Mouse (Mus musculus) stomach, embryonic 14.5 days (tissue): Measurements from ENCODE around the gene Zc3hc1. TPM values are rescaled to one million over a fixed set of nuclear protein-coding genes. Genes with fewer than 3 reads are reported as not detected.

Experiments used
- ATAC-seq: fragments of 200-750 bp; cut with Nextera tagmentation; 2 replicates; pipeline ENCODE4 v1.8.0; 2017; ENCODE audit warnings: low read depth, moderate TSS enrichment; ENCODE audit not compliant: insufficient number of reproducible peaks, insufficient read depth, low FRiP score
- H3K27ac ChIP-seq: fragments of 300-500 bp; sonication (generic); 2 replicates; pipeline ENCODE4 v1.5.1; 2014; ENCODE audit warnings: mild to moderate bottlenecking, low read length, moderate library complexity, mixed read lengths
- H3K27me3 ChIP-seq: fragments of 300-500 bp; sonication (generic); 2 replicates; pipeline ENCODE4 v1.6.1; 2014; ENCODE audit warnings: low read length, control low read depth, mixed read lengths; ENCODE audit not compliant: control insufficient read depth, insufficient read depth
- H3K36me3 ChIP-seq: fragments of 300-500 bp; sonication (generic); 2 replicates; pipeline ENCODE4 v1.6.1; 2014; ENCODE audit warnings: mild to moderate bottlenecking, control low read depth, low read length, moderate library complexity, mixed read lengths; ENCODE audit not compliant: control insufficient read depth, insufficient read depth
- H3K4me1 ChIP-seq: fragments of 300-500 bp; sonication (generic); 2 replicates; pipeline ENCODE4 v1.6.1; 2014; ENCODE audit warnings: low read length, control low read depth, mixed read lengths; ENCODE audit not compliant: control insufficient read depth, insufficient read depth
- H3K4me2 ChIP-seq: fragments of 300-500 bp; sonication (generic); replicated peaks from 2 replicates; pipeline ENCODE4 v1.6.1; 2014; ENCODE audit warnings: low read depth, low read length, control low read depth
- H3K4me3 ChIP-seq: fragments of 300-500 bp; sonication (generic); 2 replicates; pipeline ENCODE4 v1.5.1; 2014; ENCODE audit warnings: low read depth, low read length, control low read depth
- H3K9ac ChIP-seq: fragments of 300-500 bp; sonication (generic); replicated peaks from 2 replicates; pipeline ENCODE4 v1.6.1; 2014; ENCODE audit warnings: low read depth, mild to moderate bottlenecking, control low read depth, low read length, moderate library complexity, mixed read lengths
- H3K9me3 ChIP-seq: fragments of 300-500 bp; sonication (generic); 2 replicates; pipeline ENCODE4 v1.6.1; 2016; ENCODE audit warnings: low read depth, low read length, control low read depth; ENCODE audit not compliant: control insufficient read depth
- WGBS: fragments of 180-500 bp; shearing (Covaris S2); extraction: QIAGEN DNeasy Blood & Tissue Kit; methylation state at CpG from one replicate; pipeline ENCODE4 v1.1.7; 2014; 5-methylcytosine and 5-hydroxymethylcytosine counted together
- polyA plus RNA-seq: library from polyadenylated mRNA; unstranded; fragments of >200 nt; fragmentation: Nextera tagmentation; extraction: Ambion mirVana; gene quantifications from 2 replicates; pipeline ENCODE4 v1.2.1, GENCODE M21; 2014

Gene Zc3hc1
- polyA plus RNA-seq, 1 experiment from 2014 or later = 50.7 TPM

- no peaks in the 10 kb centered on the region for H3K27me3 ChIP-seq
- H3K9ac ChIP-seq = no peak overlapping the region
- no peak overlapping the region for H3K27ac ChIP-seq
- H3K4me3 ChIP-seq = no peak overlapping the region
- H3K4me1 ChIP-seq = no peaks in the 10 kb centered on the region
- H3K9me3 ChIP-seq = no peaks in the 10 kb centered on the region
- H3K4me2 ChIP-seq = no peak overlapping the region
- no peak for ATAC-seq
- WGBS = 74% methylated on average over 12 of the region's 12 CpGs
- peaks cover 12% of the 10 kb centered on the region for H3K36me3 ChIP-seq
Measured at GRCm38 (mm10) chr6:30359762-30360509, 30.9 kb downstream of the Zc3hc1 start.

- H3K27ac ChIP-seq = no peak overlapping the region
- no peaks in the 10 kb centered on the region for H3K4me1 ChIP-seq
- H3K4me3 ChIP-seq = no peak overlapping the region
- H3K9ac ChIP-seq = no peak overlapping the region
- H3K27me3 ChIP-seq = no peaks in the 10 kb centered on the region
- no peak overlapping the region for H3K4me2 ChIP-seq
- ATAC-seq = peak; percentile 73; the same call in 1 of the 2 replicates
- no peaks in the 10 kb centered on the region for H3K9me3 ChIP-seq
- H3K36me3 ChIP-seq = no peaks in the 10 kb centered on the region
- WGBS = 13% methylated on average over 9 of the region's 9 CpGs
Measured at GRCm38 (mm10) chr6:30357561-30358177, 33.2 kb downstream of the Zc3hc1 start.

DNA sequence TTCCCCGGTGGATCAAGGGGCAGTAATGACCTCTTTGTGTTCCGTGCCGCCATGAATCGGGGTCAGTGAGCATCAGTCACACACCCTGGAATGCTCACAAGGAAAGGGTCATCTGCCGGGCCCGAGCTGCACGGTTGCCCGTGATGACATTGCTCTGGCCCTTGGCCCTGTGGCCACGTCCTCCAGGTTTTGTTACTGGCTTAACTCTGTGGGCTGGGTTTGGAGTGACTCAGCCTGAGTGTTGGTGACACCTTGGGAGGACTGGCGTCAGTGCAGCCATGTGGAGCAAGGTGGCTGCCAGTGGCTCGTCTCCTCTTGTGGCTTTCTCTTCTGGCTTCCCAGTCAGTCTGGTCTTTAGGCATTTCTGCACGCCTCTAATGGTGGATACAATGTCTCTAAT is 34.1 kb downstream of the Zc3hc1 start:
- ATAC-seq = no peak
- Histone ChIP-seq H3K36me3 (no peaks in the 10 kb centered on the region), H3K4me2 (no peak overlapping the region), H3K4me1 (no peaks in the 10 kb centered on the region), H3K27me3 (no peaks in the 10 kb centered on the region), H3K27ac (no peak overlapping the region), H3K4me3 (no peak overlapping the region), H3K9ac (no peak overlapping the region), H3K9me3 (no peaks in the 10 kb centered on the region)
- WGBS = 87% methylated on average over 12 of the region's 12 CpGs

- Histone ChIP-seq H3K9ac (no peak overlapping the region), H3K4me2 (no peak overlapping the region), H3K27ac (no peak overlapping the region), H3K4me3 (no peak overlapping the region), H3K27me3 (no peaks in the 10 kb centered on the region), H3K36me3 (no peaks in the 10 kb centered on the region), H3K4me1 (no peaks in the 10 kb centered on the region), H3K9me3 (no peaks in the 10 kb centered on the region)
- no peak for ATAC-seq
- 74% methylated on average over 5 of the region's 5 CpGs for WGBS
Measured at GRCm38 (mm10) chr6:30356161-30356560, 34.7 kb downstream of the Zc3hc1 start.

GRCm38 (mm10) chr6:30355701-30356100 is 35.1 kb downstream of the Zc3hc1 start:
- Histone ChIP-seq H3K36me3 (no peaks in the 10 kb centered on the region), H3K9me3 (no peaks in the 10 kb centered on the region), H3K4me3 (no peak overlapping the region), H3K4me2 (no peak overlapping the region), H3K9ac (no peak overlapping the region), H3K4me1 (no peaks in the 10 kb centered on the region), H3K27ac (no peak overlapping the region), H3K27me3 (no peaks in the 10 kb centered on the region)
- ATAC-seq = no peak
- WGBS = 87% methylated on average over 8 of the region's 8 CpGs

DNA sequence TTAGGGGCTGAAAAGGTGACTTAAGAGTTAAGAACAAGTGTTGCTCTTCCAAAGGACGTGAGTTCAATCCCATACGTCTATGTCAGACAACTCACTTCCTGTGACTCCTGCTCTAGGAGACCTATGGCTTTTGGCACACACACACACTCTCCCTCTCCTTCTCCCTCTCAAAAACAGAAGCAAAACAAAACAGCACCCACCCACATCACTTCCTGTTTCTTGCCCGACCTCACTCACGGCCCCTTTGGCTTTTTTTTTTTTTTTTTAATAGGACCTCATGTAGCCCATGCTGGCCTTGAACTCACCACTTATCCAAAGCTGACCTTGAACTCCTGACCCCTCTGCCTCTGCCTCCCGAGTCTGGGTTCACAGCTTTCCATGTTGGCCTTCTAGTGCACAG is 36.1 kb downstream of the Zc3hc1 start:
- no peaks in the 10 kb centered on the region for H3K27me3 ChIP-seq
- H3K4me1 ChIP-seq = no peaks in the 10 kb centered on the region
- ATAC-seq = no peak
- no peaks in the 10 kb centered on the region for H3K9me3 ChIP-seq
- 25% methylated on average over 5 of the region's 5 CpGs for WGBS
- no peak overlapping the region for H3K9ac ChIP-seq
- H3K36me3 ChIP-seq = no peaks in the 10 kb centered on the region
- H3K4me3 ChIP-seq = no peak overlapping the region
- H3K27ac ChIP-seq = no peak overlapping the region
- no peak overlapping the region for H3K4me2 ChIP-seq

DNA sequence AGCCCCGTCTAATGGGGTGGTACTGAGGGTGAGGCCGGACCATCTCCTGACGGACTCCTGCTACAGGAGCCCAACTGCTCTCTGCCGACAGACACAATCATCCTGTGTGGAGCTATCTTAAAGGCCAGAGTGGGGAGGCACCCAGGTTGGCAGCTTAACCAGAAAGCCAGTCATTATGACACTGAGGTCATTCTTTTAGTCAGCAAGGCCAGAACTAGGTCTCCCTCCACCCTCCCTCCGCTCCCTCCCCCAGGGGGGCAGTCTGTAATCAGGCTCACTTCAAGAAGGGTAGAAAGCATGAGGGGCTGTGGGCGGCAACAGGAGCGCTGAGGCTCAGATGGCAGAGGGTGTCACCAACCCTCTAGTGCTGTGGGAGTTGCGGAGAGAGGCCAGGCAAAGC is 37.2 kb downstream of the Zc3hc1 start:
- Histone ChIP-seq H3K27me3 (no peaks in the 10 kb centered on the region), H3K9ac (no peak overlapping the region), H3K4me2 (no peak overlapping the region), H3K9me3 (no peaks in the 10 kb centered on the region), H3K4me1 (no peaks in the 10 kb centered on the region), H3K4me3 (no peak overlapping the region), H3K27ac (no peak overlapping the region), H3K36me3 (no peaks in the 10 kb centered on the region)
- no peak for ATAC-seq
- 74% methylated on average over 8 of the region's 8 CpGs for WGBS

DNA sequence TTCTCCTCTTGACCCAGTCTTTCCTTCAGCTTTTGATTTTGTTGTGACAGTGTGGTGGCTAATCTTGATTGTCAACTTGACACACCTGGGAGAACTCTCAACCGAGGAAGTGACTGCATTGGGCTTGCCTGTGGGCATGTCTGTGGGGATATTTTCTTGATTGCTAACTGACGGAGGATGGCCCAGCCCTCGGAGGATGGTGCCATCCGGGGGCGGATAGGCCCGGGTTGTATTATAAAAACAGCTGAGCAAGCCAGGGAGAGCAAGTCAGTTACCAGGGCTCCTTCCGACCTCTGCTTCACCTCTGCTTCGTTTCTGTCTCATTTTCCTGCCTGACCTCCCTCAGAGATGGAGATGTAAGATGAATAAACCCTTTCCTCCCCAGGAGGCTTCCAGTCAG is 38.1 kb downstream of the Zc3hc1 start:
- 35% methylated on average over 8 of the region's 8 CpGs for WGBS
- no peaks in the 10 kb centered on the region for H3K9me3 ChIP-seq
- no peaks in the 10 kb centered on the region for H3K27me3 ChIP-seq
- no peak overlapping the region for H3K27ac ChIP-seq
- no peaks in the 10 kb centered on the region for H3K4me1 ChIP-seq
- ATAC-seq = no peak
- H3K36me3 ChIP-seq = no peaks in the 10 kb centered on the region
- no peak overlapping the region for H3K4me3 ChIP-seq
- no peak overlapping the region for H3K9ac ChIP-seq
- H3K4me2 ChIP-seq = no peak overlapping the region
